Mouse (Mus musculus) liver, embryonic 12.5 days (tissue): Measurements from ENCODE around the gene Cldn22. TPM values are rescaled to one million over a fixed set of nuclear protein-coding genes. Genes with fewer than 3 reads are reported as not detected.

Source experiments
- ATAC-seq: fragments of 200-750 bp; cut with Nextera tagmentation; 2 replicates; pipeline ENCODE4 v1.8.0; 2017; ENCODE audit warnings: moderate number of reproducible peaks, mild to moderate bottlenecking, moderate library complexity
- H3K27ac ChIP-seq: fragments of 300-500 bp; sonication (generic); 2 replicates; pipeline ENCODE4 v1.5.1; 2016; ENCODE audit warnings: mild to moderate bottlenecking
- H3K27me3 ChIP-seq: fragments of 300-500 bp; sonication (generic); replicated peaks from 2 replicates; pipeline ENCODE4 v1.6.1; 2016; ENCODE audit warnings: mild to moderate bottlenecking, moderate library complexity
- H3K36me3 ChIP-seq: fragments of 300-500 bp; sonication (generic); 2 replicates; pipeline ENCODE4 v1.6.1; 2016; ENCODE audit warnings: mild to moderate bottlenecking, moderate library complexity
- H3K4me1 ChIP-seq: fragments of 300-500 bp; sonication (generic); 2 replicates; pipeline ENCODE4 v1.6.1; 2016
- H3K4me2 ChIP-seq: fragments of 300-500 bp; sonication (generic); 2 replicates; pipeline ENCODE4 v1.6.1; 2016; ENCODE audit warnings: mild to moderate bottlenecking, moderate library complexity
- H3K4me3 ChIP-seq: fragments of 300-500 bp; sonication (generic); 2 replicates; pipeline ENCODE4 v1.5.1; 2016; ENCODE audit warnings: mild to moderate bottlenecking, moderate library complexity
- H3K9ac ChIP-seq: fragments of 300-500 bp; sonication (generic); 2 replicates; pipeline ENCODE4 v1.6.1; 2016; ENCODE audit warnings: mild to moderate bottlenecking, moderate library complexity
- H3K9me3 ChIP-seq: fragments of 300-500 bp; sonication (generic); replicated peaks from 2 replicates; pipeline ENCODE4 v1.6.1; 2016; ENCODE audit warnings: mild to moderate bottlenecking, moderate library complexity
- WGBS: fragments of 180-500 bp; shearing (Covaris S2); methylation state at CpG from one replicate; pipeline ENCODE4 v1.1.7; 2016; ENCODE audit not compliant: insufficient replicate concordance; 5-methylcytosine and 5-hydroxymethylcytosine counted together
- polyA plus RNA-seq: library from polyadenylated mRNA; unstranded; fragments of >200 nt; fragmentation: Nextera tagmentation; extraction: Ambion mirVana; gene quantifications from 2 replicates; pipeline ENCODE4 v1.2.1, GENCODE M21; 2016

The Cldn22 gene
- polyA plus RNA-seq, 1 experiment from 2014 or later, result not detected

DNA sequence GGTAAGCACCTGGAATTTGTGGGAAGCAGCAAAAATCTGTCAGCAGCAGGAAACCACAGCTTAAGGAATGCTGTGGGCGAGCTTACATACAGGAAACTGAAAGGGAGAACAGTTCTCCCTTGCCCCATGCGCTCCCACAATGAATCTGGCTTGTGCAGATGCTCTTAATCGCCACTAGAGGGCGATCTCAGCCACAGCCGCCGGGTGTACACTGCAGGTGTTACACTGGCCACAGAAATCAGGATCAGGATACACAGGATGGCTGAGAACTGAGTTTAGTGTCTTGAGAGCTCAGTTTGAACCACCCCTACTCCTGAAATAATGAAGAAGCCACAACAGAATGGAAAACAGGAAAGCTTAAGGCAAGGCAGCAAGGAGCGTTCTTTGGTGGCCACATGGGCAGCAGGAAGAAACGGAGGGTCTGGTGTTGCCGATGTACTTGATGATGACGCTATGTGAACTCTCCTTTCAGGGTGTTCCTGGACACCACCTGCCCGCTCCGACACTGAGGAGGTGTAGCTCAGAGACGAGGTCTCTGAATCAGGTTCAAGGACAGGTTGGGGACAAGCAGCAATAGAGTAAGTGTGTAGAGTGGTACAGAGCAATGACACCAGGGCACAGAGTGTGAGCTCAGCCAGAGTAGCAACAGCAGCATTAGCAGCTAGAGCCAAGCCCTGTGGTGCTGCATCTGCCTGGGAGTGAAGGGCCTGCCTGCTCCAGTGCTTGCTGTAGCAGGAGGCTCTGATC is 48.3 kb downstream of the Cldn22 start:
- 43% methylated on average over 13 of the region's 13 CpGs for WGBS
- no peaks in the 10 kb centered on the region for H3K4me1 ChIP-seq

DNA sequence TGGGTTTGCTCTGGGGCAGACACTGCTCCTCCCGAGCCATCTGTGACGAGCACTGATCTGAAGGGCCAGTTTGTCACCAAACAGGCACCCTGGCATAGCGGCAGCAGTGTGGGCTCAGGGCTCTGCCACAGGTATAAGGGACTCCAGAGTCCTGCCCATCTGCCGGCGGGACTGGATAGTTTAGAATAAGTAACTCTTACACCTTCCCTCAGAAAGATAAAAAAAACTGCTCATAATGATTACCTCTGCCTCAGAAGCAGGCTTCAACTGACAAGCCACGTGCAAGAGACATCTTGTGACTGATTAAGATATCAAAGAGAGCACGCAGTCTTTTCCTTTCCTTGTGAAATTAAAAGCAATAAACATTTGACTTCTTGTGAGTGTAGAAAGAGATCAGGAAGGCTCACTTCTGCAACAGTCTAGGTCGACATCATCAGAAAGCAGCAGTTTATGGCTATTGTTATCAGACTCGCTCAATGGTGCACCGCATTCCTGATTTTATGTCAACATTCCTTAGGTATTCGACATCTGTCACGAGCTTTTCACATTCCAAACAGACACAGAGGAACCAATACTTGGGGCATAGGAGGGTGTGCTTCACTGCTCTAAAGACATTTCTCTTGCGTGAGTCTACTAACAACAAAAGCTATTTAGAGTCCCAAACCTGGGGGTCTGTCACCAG is 50.4 kb downstream of the Cldn22 start:
- Histone ChIP-seq H3K9me3 (no peaks in the 10 kb centered on the region), H3K4me3 (no peak overlapping the region), H3K27me3 (no peaks in the 10 kb centered on the region), H3K9ac (no peak overlapping the region), H3K36me3 (peaks cover 4% of the 10 kb centered on the region), H3K4me2 (no peak overlapping the region), H3K4me1 (no peaks in the 10 kb centered on the region), H3K27ac (no peak overlapping the region)
- ATAC-seq, result no peak
- WGBS, result 62% methylated on average over 13 of the region's 13 CpGs

More for the DNA sequence above, 48.3 kb downstream of the Cldn22 start:
- Histone ChIP-seq H3K4me2 (no peak overlapping the region), H3K9me3 (no peaks in the 10 kb centered on the region), H3K27ac (no peak overlapping the region), H3K27me3 (no peaks in the 10 kb centered on the region), H3K36me3 (peaks cover 20% of the 10 kb centered on the region), H3K4me3 (no peak overlapping the region), H3K9ac (no peak overlapping the region)
- peak; percentile 49; the same call in 1 of the 2 replicates for ATAC-seq

Other genes starting within 250 kb of the Cldn22 start
- 14.9 and 15.1 TPM in 2 replicates for gene Ing2, start 148.9 kb upstream of the Cldn22 start, polyA plus RNA-seq
- gene Cdkn2aip, start 110.5 kb upstream of the Cldn22 start, polyA plus RNA-seq, result 17.1 and 18.4 TPM in 2 replicates
- not detected in 2 replicates for gene Cldn24, start 2.3 kb upstream of the Cldn22 start, polyA plus RNA-seq
- 4.7 and 5.0 TPM in 2 replicates for gene Wwc2, start 166.4 kb downstream of the Cldn22 start, polyA plus RNA-seq